Mouse (Mus musculus) thymus, postnatal 0 days (tissue): ENCODE measurements around the gene Frmd4a. TPM values are rescaled to one million over a fixed set of nuclear protein-coding genes. Genes with fewer than 3 reads are reported as not detected.

Source experiments
- DNase-seq: peaks from one replicate; pipeline ENCODE4 v3.0.0-alpha.2; 2015; ENCODE audit warnings: low spot score
- polyA plus RNA-seq: library from polyadenylated mRNA; unstranded; fragments of >200 nt; fragmentation: Nextera tagmentation; extraction: Ambion mirVana; gene quantifications from 2 replicates; pipeline ENCODE4 v1.2.1, GENCODE M21; 2015

Gene Frmd4a
- polyA plus RNA-seq, 1 experiment from 2014 or later: 8.3 TPM

DNA sequence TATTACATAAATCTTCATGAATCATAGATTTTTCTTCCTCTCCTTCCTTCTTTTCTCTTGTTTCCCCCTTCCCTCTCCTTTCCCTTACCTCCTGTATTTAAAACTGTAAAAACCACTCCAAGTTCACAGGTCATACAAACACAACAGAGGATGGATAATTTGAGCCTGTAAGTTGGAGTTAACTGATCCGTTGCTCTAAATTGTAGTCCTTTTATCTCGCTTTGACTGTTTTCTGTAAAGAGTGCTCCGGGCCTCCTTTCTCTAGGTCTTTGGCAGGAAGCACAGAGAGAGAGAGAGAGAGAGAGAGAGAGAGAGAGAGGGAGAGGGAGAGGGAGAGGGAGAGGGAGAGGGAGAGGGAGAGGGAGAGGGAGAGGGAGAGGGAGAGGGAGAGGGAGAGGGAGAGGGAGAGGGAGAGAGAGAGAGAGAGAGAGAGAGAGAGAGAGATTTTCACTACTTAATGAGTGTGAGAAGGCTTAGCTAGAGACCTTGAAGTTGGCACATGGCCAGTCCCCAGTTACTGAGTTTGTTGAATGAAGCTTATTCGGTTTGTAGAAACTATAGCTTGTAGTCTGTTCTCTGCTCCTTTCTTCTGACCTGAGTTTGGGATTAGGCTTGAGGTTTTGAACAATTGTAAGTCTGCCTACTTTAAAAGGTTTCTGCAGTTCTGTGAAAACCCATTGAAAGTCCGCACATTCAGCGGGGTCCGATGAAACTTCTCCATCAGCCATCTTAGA lies 499.5 kb downstream of the Frmd4a start:
- no peak for DNase-seq

DNA sequence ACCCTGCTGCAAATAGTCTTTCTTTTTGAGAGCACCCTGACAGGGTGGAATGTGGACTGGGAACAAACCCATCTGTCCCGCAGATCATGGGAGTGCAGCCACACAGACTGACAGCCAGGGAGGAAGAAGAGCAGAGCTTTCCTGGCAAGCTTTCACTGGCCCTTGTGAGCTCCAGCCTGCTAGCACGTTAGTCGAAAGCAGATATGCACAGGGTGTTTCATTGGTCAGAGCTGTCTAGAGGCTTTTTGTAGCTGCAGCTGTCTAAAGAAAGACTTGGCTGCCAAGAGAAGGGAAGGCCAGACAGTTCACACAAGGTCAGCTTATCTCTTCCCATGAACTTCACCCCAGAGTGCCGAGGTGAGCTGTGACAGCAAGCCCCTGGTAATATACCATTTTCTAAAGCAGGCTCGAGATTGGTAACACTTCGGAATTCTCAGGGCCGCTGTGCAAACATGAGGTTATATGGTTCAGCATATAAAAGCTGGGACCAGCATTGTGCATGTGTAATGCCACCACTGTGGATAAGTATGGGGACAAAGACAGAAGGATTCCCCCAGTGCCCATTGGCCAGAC lies 500.1 kb downstream of the Frmd4a start:
- DNase-seq: no peak

DNA sequence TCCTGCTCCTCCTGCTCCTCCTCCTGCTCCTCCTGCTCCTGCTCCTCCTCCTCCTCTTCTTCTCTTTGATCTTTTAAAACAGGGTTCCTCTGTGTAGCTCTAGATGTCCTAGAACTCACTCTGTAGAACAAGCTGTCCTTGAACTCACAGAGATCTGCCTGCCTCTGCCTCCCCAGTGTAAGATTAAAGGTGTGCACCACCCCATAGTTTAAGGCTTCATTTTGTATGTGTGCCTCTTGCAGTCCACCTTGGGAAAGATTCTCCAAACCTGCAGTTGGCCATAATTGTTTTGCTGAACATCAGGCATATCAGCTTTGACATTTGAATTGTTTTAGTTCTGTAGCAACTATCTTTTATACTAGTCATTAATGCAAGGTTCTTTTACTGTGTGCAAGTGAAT lies 501.0 kb downstream of the Frmd4a start:
- DNase-seq: no peak

DNA sequence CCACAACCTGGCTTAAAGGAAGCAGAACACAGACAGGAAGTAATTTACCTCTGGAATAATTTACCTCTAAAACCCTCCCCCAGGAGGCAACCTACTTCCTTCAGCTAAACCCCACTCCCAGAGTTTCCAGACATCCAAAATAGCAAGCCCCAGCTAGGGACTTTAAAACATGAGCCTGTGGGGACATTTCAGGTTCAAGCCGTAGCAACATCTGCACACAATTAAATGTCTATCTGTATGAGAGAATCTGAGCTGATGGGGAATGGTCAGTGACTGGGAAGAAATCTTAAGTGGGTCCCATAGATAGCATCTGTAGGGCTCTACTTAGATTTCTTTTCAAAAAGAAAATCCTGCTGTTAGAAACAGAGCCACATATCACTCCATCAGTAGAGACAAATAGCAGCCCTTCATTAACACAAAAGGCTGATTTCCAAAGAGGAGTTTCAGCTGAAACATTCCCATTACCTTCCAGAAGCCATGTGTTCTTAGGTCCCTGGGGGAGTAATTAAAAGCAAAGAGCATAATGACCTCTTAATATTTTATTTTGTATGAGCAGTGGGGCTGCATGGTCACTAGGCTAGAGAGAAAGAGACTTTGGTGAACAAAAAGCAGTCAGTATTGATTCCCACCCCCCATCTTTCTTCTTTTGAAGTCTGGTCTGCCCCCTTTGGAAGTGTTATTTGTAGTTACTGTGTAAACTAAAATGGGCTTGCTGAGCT lies 505.4 kb downstream of the Frmd4a start:
- no peak for DNase-seq

DNA sequence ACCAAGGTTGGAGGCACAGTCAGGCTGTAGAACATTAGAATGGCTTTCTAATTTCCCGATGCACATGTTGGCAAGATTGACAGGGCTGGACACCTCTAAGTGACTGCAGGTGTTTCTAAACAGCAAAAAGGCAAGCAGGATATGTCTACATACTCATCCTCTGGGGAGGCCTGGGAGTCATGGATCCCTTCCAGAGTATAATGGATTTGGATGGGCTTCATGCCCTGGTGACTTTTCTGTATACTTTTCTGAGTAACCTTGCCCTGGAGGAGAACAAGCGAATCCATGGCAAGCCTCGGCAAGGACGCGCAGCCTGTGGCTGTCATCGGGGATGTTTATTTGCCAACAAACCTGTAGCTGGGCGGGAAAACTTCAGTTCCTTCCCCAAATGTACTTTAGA lies 509.6 kb downstream of the Frmd4a start:
- no peak for DNase-seq

DNA sequence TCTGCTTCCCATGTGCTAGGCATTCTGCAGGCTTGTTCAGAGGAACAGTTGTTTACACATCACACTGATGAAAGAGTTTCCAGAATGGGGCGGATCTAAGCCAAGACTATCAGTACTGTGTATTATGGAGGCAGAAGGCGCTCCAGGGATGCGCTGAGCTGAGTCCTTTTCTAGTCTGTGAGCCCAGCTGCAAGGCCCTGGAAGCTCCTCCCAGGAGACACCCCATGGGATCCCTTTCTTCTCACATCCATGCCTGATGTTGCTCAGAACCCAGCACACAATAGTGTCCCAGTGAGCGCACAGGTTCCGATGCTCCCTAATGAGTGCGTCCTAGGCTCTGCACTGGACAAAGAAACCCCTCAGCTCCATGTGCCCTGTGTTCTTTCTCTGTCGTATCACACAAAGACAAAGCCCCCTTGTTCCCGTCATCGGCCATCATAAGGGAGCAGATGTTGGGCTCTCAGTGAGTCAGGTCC lies 511.8 kb downstream of the Frmd4a start:
- no peak for DNase-seq

DNA sequence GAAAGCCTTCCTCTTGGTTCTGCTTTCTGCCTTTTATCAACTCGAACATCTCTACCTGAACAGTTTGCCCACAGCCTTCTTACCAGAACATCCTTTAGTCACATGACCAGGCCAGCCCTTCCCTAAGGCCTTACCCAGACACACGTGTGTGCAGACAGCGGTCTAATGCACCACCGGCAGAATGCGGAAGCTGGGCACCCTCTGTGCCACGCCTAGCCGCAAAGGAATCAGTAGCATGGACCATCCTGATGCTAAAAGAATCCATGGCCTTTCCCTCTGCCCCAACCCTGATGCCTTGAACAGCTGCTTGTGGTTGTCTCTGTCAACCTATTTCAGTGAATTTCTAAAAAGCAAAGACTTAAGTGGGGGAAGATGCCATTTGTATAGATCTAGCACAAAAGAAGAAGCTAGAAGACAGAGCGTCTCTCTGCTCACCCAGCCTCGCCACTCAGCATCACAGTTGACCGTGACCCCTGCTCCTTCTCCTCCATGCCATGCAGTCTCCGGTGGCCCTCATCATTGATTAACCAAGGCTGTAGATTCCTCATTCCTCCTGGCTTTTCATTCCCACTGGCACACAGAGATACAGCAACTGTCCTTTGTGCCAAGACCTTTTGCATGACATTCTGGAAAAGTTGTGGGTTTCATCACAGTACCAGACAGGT lies 514.1 kb downstream of the Frmd4a start:
- DNase-seq: peak; percentile 10

DNA sequence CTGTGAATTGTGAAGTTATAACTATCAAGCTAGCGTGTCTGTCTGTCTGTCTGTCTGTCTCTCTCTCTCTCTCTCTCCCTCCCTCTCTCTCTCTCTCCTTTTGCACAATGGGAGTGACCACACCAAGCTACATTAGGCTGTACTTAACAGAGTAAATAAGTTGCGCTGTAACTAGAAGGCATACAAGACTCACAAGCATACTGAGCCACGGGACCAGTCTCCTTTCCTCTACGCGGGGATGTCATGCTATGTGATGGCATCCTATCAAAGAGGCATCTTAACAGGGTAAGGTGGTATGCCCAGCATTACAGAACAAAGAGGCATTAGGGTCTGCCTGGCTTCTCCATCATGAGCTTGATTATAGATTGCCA lies 514.7 kb downstream of the Frmd4a start:
- no peak for DNase-seq

DNA sequence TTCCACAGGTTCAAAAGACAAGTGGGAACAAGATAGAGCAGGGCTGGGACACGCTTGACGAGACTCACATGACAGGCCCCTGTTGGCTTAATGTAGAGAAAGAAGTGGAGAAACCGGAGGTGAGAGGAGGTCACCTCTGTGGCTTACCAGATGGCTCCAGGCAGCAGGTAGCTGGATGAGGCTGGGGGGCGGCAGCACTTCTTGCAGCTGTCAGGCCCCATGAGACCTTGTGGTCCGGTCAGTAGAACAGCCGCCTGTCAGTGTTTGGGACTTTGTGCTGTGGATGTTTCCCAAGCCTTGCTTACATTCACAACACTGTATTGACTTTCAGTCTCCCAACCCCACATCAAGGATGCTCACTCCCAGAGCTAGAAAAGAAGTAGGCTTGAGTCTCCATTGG lies 515.4 kb downstream of the Frmd4a start:
- DNase-seq: no peak

DNA sequence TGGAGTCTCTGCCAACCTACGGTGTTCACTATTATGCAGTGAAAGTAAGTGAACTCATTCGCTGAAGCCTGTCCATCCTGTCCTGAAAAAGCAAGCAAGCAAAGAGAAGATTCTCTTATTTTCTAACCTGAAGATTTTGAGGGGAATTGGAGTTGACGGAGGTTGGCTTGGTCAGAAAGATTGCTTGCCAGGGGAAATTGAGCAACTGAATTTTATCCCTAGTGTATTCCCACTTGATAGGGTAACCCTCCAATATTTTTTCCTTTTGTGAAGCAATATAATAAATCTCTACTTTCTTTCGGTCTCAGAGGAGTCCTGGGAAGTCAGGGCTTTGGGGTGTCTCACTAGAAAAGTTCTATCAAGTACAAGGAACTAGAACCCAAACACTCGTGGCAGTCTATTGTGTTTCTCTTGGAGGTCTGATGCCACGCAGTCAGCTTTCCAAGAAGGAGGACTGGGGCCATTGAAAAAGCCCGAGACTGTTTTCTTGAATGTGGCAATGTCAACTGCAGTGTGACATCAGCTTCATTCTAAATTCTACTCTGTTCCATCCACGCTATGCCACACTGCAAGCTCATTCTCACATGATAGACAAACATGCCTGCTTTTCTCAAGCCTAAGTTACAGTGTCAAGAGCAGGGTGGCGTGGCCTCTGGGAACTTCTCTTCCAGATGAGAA lies 517.8 kb downstream of the Frmd4a start:
- no peak for DNase-seq

DNA sequence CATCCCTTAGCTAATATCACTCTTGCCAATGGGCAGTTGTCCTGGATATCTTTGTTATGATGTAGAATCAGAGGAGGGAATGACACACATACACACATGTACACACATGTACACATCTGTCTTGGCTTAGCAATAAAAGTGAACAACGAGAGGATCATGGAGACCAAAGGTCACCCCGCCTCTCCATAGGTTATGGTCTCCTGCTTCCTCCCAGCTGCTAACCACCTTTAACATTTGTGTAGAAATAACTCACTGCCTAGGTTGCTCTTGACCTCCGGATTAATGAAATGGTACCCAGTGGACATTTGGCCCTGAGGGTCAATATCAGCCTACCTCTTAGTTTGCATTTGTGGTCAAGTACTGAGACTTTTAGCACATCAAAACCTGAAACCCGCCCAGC lies 523.8 kb downstream of the Frmd4a start:
- DNase-seq: no peak

DNA sequence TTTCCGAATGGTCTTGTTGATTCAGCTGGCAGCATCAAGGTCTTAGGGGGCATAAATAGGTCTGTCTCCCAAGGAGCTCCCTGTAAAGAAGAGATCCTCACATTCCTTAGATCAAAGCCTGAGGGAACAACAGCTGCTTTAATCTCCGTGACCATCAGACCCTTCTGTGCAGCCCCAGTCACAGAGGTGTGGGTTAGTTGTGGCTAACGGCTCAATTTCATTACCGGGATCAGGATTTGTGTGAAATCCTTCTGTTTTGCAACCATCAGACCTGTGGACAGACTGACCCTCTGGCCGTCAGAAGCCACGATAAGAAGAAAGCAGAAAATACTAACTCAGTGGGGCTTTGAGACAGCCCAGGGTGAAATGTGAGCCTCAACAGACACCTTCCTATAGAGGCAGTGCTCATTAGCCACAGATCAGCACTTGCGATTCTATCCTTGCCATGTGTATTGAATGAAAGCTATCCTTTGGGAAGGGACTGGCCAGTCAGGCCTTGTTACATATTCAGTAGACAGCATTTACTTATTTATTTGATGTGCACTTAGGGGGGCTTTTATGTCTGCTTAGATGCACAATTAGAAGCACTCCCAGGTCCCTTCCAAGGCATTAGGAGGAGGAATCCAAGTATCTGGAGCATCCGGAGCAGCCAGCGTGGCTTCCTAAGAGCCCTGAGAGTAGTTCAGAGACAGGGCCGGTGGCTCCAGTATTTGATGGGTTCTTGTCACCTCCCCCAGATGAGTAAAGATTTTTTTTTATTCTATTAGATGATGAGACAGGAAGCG lies 524.5 kb downstream of the Frmd4a start:
- DNase-seq: no peak

DNA sequence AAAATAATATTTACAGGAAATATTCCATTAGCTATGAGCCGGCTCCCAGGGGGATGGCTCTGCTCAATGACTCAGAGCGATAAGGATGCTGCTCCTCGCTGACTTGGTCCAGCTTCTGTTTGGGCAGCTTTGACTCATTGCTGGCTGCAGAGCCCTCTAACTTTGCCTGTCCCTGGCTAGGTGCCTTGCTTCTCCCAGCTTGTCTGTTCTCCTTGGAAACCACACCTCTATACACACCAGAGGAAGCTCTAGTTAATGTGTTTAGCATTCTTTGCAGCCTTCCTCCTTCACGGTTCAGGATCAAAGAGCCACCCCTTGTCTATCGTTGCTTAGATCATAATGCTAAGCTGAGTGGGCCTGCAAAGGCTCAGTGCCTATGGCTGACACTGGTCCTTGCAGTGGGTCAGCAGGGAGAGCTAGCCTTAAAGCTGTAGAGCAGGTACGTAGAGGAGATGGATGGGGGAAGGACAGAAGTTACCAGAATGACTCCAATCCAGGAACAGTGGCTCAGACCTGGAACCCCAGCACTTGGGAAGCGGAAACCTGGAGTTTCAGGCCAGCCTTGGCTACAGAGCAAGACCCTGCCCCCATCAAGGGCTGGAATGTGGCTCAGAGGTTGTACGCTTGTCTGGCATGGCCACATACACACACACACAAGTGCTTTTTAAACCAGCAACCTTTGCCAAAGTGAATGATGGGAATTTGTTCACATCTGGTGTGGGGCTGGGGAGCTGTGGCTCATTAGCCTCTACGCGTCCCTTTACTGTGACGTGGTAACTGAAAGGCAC lies 525.3 kb downstream of the Frmd4a start:
- no peak for DNase-seq

DNA sequence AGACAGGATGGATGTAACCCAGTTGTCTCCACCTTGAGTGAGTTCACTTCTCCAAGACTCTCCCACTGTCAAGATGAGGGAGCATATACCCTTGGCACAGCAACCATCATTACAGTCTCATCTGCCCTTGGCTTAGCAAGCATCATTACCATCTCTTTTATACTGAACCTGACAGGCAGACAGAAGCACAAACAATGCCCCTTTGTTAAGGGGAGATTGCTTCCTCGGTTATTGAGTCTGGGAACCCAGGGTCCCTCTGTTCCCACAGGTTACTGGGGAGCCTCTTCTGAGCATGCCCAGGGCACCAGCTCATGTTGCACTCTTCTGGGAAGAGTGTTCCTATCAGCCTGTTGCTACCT lies 525.9 kb downstream of the Frmd4a start:
- DNase-seq: no peak

DNA sequence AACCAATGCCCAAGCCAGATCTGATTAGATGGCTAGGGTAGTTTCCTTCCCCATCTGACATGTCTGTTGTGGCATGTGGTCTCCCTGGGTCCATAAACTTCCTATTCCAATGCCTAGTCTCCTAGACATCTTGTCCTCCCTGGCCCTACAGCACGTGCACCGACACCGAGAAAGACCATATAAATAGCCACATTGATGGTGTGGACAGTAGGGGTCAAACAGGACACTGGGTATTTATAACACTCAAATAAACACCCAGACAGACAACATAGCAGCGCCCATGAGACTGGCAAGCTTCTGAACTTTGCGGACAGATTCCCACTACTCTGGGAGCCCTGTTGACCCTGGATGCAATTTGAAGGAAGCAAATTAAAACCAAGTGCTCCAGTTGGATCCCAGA lies 526.8 kb downstream of the Frmd4a start:
- no peak for DNase-seq

DNA sequence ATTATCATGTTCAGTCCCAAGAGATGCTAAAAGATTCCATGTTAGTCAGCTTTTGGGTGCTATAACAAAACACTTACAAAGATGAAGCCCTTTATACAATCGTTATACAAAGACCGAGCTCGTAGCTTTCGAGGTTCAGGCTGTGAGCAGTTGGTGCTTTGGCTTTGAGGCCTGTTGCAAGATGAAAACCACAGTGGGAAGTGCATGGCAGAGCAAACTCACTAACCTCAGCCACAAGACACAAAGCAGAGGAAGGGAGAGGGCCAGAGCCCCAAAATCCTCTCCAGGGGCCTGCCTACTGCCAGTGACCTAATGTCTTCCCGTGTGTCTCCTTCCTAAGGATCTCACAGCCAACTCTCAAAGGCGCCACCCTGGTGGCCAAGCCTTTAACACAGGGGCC lies 527.7 kb downstream of the Frmd4a start:
- peak; percentile 22 for DNase-seq

DNA sequence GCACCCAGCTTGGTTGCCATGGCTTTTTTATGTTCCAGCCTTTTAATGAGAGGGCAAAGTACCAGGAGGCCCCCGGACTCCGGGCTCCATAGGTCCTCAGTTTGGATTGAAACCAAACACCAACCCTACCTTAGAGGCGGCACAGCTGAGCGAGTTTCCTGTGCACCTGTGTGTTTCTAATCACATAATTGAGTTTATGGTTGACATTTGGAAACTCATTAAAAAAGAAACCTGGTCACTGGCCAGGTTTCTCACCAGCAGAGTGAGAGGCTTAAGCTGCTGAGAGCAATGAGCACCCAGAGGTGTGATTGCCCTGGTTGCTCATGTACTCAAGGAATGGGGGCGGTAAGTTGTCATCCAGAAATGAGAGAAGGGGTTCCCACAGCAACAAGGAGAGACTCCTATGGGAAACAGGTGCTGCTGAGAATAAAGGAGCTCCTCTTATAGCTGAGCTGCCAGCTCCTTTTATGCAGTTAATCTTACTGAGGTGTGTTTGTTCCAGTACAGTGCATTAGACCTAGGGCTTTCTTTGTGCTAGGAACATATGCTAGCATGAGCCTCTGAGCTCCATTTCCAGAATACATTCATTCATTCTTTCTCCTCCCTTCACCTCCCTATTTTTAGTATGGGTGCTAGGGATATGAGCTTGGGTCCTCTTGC lies 529.6 kb downstream of the Frmd4a start:
- DNase-seq: no peak

DNA sequence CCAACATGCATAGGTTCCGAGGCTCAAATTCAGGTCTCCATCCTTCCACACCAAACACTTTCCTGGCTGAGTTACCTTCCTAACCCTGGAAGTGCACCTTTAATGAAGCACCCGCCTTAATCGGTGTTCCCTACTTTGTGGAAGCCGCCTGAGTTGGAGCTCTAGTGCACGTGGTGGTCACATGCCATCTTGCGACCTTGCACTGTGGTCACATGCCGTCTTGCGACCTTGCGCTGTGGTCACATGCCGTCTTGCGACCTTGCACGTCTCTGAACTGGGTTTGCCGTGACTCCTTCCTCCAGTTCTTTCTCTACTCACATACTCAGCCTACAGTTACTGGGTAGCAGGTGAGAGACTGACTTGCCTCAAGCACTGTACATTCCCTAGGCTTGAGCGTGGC lies 531.8 kb downstream of the Frmd4a start:
- DNase-seq: no peak

DNA sequence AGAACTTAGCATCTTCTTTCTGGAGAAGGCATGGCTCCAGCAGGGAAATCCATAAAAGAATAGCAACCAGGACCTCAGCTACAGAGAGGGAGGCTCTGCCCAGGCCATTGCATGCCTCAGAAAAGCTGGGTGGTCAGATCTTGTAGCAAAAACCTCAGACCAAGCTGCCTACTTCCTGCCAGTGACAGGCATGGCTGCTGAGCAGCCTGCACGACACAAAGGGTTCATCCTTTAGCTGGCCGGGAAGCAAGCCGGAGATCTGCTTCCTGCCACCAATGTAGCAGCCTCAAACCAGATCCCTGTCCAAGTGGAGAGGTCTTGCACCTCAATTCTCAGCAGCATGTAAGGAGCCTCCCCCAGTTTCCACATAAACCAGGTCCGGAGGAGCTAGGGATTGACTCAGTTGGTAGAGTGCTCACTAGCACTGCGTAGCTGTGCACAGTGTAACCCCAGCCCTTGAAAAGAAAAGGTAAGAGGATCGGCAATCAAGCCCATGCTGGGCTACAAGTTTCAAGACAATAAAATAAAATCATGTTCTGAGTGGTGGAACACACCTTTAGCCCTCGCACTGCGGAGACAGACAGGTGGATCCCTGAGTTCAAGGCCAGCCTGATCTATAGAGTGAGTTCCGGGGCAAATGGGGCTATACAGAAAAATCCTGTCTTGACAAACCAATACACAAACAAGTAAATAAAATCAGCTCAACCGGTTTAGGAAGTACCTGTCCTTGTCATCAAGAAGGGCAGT lies 532.7 kb downstream of the Frmd4a start:
- no peak for DNase-seq
